Mouse (Mus musculus): Measurements from ENCODE around the gene Lrrn4cl. TPM values are rescaled to one million over a fixed set of nuclear protein-coding genes. Genes with fewer than 3 reads are reported as not detected.
"Not testable (repeated sequence)": the region's sequence is repeated elsewhere in the genome, so short reads cannot be mapped to it uniquely, and the experiment has no call there.

Gene Lrrn4cl
- polyA plus RNA-seq, 1 experiment from 2014 or later: 1.8 TPM

- Histone ChIP-seq H3K9me3 (replicated peaks) (no peaks in the 10 kb centered on the region), H3K36me3 (peaks cover 9% of the 10 kb centered on the region; the same call in 1 of the 2 replicates), H3K9ac (no peak overlapping the region; the same call in 1 of the 2 replicates), H3K4me2 (no peak overlapping the region), H3K27ac (no peak overlapping the region), H3K4me1 (replicated peaks) (peaks cover 7% of the 10 kb centered on the region), H3K27me3 (no peaks in the 10 kb centered on the region), H3K4me3 (no peak overlapping the region)
- no peak for ATAC-seq (replicated peaks; ENCODE audit: insufficient number of reproducible peaks, insufficient read depth, low FRiP score, low read depth)
- WGBS: 45% methylated on average over 1 of the region's 1 CpGs
Observed at GRCm38 (mm10) chr19:8886916-8887584, 36.5 kb downstream of the Lrrn4cl start.

- WGBS: 16% methylated on average over 19 of the region's 19 CpGs
- peak overlapping the region; percentile 84 for H3K4me3 ChIP-seq
- H3K27me3 ChIP-seq: no peaks in the 10 kb centered on the region
- peaks cover 7% of the 10 kb centered on the region for H3K4me1 ChIP-seq (replicated peaks)
- no peaks in the 10 kb centered on the region for H3K9me3 ChIP-seq (replicated peaks)
- H3K27ac ChIP-seq: peak overlapping the region; percentile 86
- H3K9ac ChIP-seq: peak overlapping the region; percentile 86
- H3K4me2 ChIP-seq: peak overlapping the region; percentile 81
- ATAC-seq (replicated peaks; ENCODE audit: insufficient number of reproducible peaks, insufficient read depth, low FRiP score, low read depth): no peak
- H3K36me3 ChIP-seq: peaks cover 9% of the 10 kb centered on the region; the same call in 1 of the 2 replicates
Observed at GRCm38 (mm10) chr19:8887585-8888463, 37.3 kb downstream of the Lrrn4cl start.

- Histone ChIP-seq H3K4me3 (peak within 1 kb of the TSS; percentile 84), H3K27me3 (no peaks in the 10 kb centered on the region), H3K36me3 (peaks cover 9% of the 10 kb centered on the region; the same call in 1 of the 2 replicates), H3K4me2 (peak within 1 kb of the TSS; percentile 81), H3K9ac (peak within 1 kb of the TSS; percentile 86), H3K27ac (peak within 1 kb of the TSS; percentile 86), H3K4me1 (replicated peaks) (peaks cover 12% of the 10 kb centered on the region), H3K9me3 (replicated peaks) (no peaks in the 10 kb centered on the region)
- ATAC-seq (replicated peaks; ENCODE audit: insufficient number of reproducible peaks, insufficient read depth, low FRiP score, low read depth): peak; percentile 93
- WGBS: under 1% methylated on average over 58 of the region's 58 CpGs
Observed at GRCm38 (mm10) chr19:8888511-8889385, 38.2 kb downstream of the Lrrn4cl start, which contains the start of the genes 1810009A15Rik and Gm49416. Gene 1810009A15Rik (plus strand): TSS chr19:8888853. Gene Gm49416 (plus strand): TSS chr19:8888926.

GRCm38 (mm10) chr19:8892829-8893766, 42.5 kb downstream of the Lrrn4cl start, which contains the start of gene Ints5:
Gene Ints5 (plus strand): TSS chr19:8893005.
- Histone ChIP-seq H3K4me1 (replicated peaks) (peaks cover 26% of the 10 kb centered on the region), H3K9ac (peak within 1 kb of the TSS; percentile 92), H3K4me2 (peak within 1 kb of the TSS; percentile 90), H3K9me3 (replicated peaks) (no peaks in the 10 kb centered on the region), H3K36me3 (peaks cover 27% of the 10 kb centered on the region), H3K27me3 (no peaks in the 10 kb centered on the region), H3K27ac (peak within 1 kb of the TSS; percentile 85), H3K4me3 (peak within 1 kb of the TSS; percentile 90)
- WGBS: 2% methylated on average over 54 of the region's 54 CpGs
- peak; percentile 27 for ATAC-seq (replicated peaks; ENCODE audit: insufficient number of reproducible peaks, insufficient read depth, low FRiP score, low read depth)

GRCm38 (mm10) chr19:8895397-8895960, 44.9 kb downstream of the Lrrn4cl start:
- Histone ChIP-seq H3K9ac (no peak overlapping the region; the same call in 1 of the 2 replicates), H3K36me3 (peaks cover 25% of the 10 kb centered on the region), H3K9me3 (replicated peaks) (no peaks in the 10 kb centered on the region), H3K4me1 (replicated peaks) (peaks cover 37% of the 10 kb centered on the region), H3K27ac (no peak overlapping the region), H3K4me3 (no peak overlapping the region), H3K27me3 (no peaks in the 10 kb centered on the region), H3K4me2 (no peak overlapping the region)
- WGBS: 91% methylated on average over 9 of the region's 9 CpGs
- no peak for ATAC-seq (replicated peaks; ENCODE audit: insufficient number of reproducible peaks, insufficient read depth, low FRiP score, low read depth)

GRCm38 (mm10) chr19:8896231-8896630, 45.7 kb downstream of the Lrrn4cl start:
- H3K9me3 ChIP-seq (replicated peaks); H3K4me2 ChIP-seq; ATAC-seq (replicated peaks; ENCODE audit: insufficient number of reproducible peaks, insufficient read depth, low FRiP score, low read depth); H3K9ac ChIP-seq; H3K4me3 ChIP-seq; H3K27ac ChIP-seq; H3K27me3 ChIP-seq: not testable (repeated sequence)
- H3K36me3 ChIP-seq: peaks cover 18% of the 10 kb centered on the region
- 81% methylated on average over 5 of the region's 5 CpGs for WGBS
- peaks cover 37% of the 10 kb centered on the region for H3K4me1 ChIP-seq (replicated peaks)

GRCm38 (mm10) chr19:8897211-8897864, 46.8 kb downstream of the Lrrn4cl start:
- H3K27me3 ChIP-seq; H3K9me3 ChIP-seq (replicated peaks): not testable (repeated sequence)
- H3K27ac ChIP-seq: peak overlapping the region; percentile 83
- WGBS: 23% methylated on average over 21 of the region's 21 CpGs
- peaks cover 23% of the 10 kb centered on the region for H3K36me3 ChIP-seq
- H3K4me3 ChIP-seq: peak overlapping the region; percentile 88
- H3K4me2 ChIP-seq: peak overlapping the region; percentile 76
- ATAC-seq (replicated peaks; ENCODE audit: insufficient number of reproducible peaks, insufficient read depth, low FRiP score, low read depth): peak; percentile 28
- H3K9ac ChIP-seq: peak overlapping the region; percentile 54
- peaks cover 37% of the 10 kb centered on the region for H3K4me1 ChIP-seq (replicated peaks)

- Histone ChIP-seq H3K27ac (peak within 1 kb of the TSS; percentile 89), H3K9ac (peak within 1 kb of the TSS; percentile 92), H3K36me3 (peaks cover 28% of the 10 kb centered on the region), H3K27me3 (no peaks in the 10 kb centered on the region), H3K9me3 (replicated peaks) (no peaks in the 10 kb centered on the region), H3K4me2 (peak within 1 kb of the TSS; percentile 76), H3K4me3 (peak within 1 kb of the TSS; percentile 88), H3K4me1 (replicated peaks) (peaks cover 37% of the 10 kb centered on the region)
- ATAC-seq (replicated peaks; ENCODE audit: insufficient number of reproducible peaks, insufficient read depth, low FRiP score, low read depth): peak; percentile 98
- under 1% methylated on average over 53 of the region's 53 CpGs for WGBS
Observed at GRCm38 (mm10) chr19:8897865-8898495, 47.4 kb downstream of the Lrrn4cl start, which contains the start of gene Ganab. Gene Ganab (plus strand): TSS chr19:8898071.

GRCm38 (mm10) chr19:8898576-8898975, 48.0 kb downstream of the Lrrn4cl start:
- WGBS: 4% methylated on average over 13 of the region's 13 CpGs
- H3K4me1 ChIP-seq (replicated peaks): peaks cover 34% of the 10 kb centered on the region
- peaks cover 34% of the 10 kb centered on the region for H3K36me3 ChIP-seq
- H3K4me2 ChIP-seq: peak overlapping the region; percentile 76
- peak overlapping the region; percentile 92 for H3K9ac ChIP-seq
- H3K27me3 ChIP-seq: no peaks in the 10 kb centered on the region
- ATAC-seq (replicated peaks; ENCODE audit: insufficient number of reproducible peaks, insufficient read depth, low FRiP score, low read depth): no peak
- peak overlapping the region; percentile 89 for H3K27ac ChIP-seq
- H3K4me3 ChIP-seq: peak overlapping the region; percentile 88
- H3K9me3 ChIP-seq (replicated peaks): no peaks in the 10 kb centered on the region
